Mouse (Mus musculus) neural tube, embryonic 13.5 days (tissue): ENCODE results near the gene Srrm3. TPM values are rescaled to one million over a fixed set of nuclear protein-coding genes. Genes with fewer than 3 reads are reported as not detected.

Experiments
- ATAC-seq: fragments of 200-750 bp; cut with Nextera tagmentation; 2 replicates; pipeline ENCODE4 v1.8.0; 2017; ENCODE audit warnings: low read depth, mild to moderate bottlenecking, moderate TSS enrichment, moderate library complexity
- H3K27ac ChIP-seq: fragments of 300-500 bp; sonication (generic); replicated peaks from 2 replicates; pipeline ENCODE4 v1.5.1; 2015; ENCODE audit warnings: moderate library complexity, mild to moderate bottlenecking, inconsistent platforms
- H3K27me3 ChIP-seq: fragments of 300-500 bp; sonication (generic); 2 replicates; pipeline ENCODE4 v1.6.1; 2015; ENCODE audit warnings: mild to moderate bottlenecking, inconsistent platforms
- H3K36me3 ChIP-seq: fragments of 300-500 bp; sonication (generic); 2 replicates; pipeline ENCODE4 v1.6.1; 2015; ENCODE audit warnings: mild to moderate bottlenecking, inconsistent platforms
- H3K4me1 ChIP-seq: fragments of 300-500 bp; sonication (generic); replicated peaks from 2 replicates; pipeline ENCODE4 v1.6.1; 2015; ENCODE audit warnings: inconsistent platforms
- H3K4me2 ChIP-seq: fragments of 300-500 bp; sonication (generic); 2 replicates; pipeline ENCODE4 v1.6.1; 2015; ENCODE audit warnings: inconsistent platforms, mild to moderate bottlenecking, moderate library complexity
- H3K4me3 ChIP-seq: fragments of 300-500 bp; sonication (generic); 2 replicates; pipeline ENCODE4 v1.5.1; 2015; ENCODE audit warnings: mild to moderate bottlenecking, inconsistent platforms
- H3K9ac ChIP-seq: fragments of 300-500 bp; sonication (generic); 2 replicates; pipeline ENCODE4 v1.6.1; 2015; ENCODE audit warnings: moderate library complexity, mild to moderate bottlenecking, inconsistent platforms
- H3K9me3 ChIP-seq: fragments of 300-500 bp; sonication (generic); 2 replicates; pipeline ENCODE4 v1.6.1; 2016; ENCODE audit warnings: inconsistent platforms
- WGBS: fragments of 180-500 bp; shearing (Covaris S2); methylation state at CpG from one replicate; pipeline ENCODE4 v1.1.7; 2015; 5-methylcytosine and 5-hydroxymethylcytosine counted together
- polyA plus RNA-seq: library from polyadenylated mRNA; unstranded; fragments of >200 nt; fragmentation: Nextera tagmentation; extraction: Ambion mirVana; gene quantifications from 2 replicates; pipeline ENCODE4 v1.2.1, GENCODE M21; 2015

Gene Srrm3
- polyA plus RNA-seq, 1 experiment from 2014 or later, result 85.9 TPM

GRCm38 (mm10) chr5:135852421-135852820 is 45.7 kb downstream of the Srrm3 start:
- Histone ChIP-seq H3K36me3 (peaks cover 30% of the 10 kb centered on the region), H3K27me3 (peaks cover 25% of the 10 kb centered on the region), H3K9me3 (no peaks in the 10 kb centered on the region), H3K4me1 (peaks cover 72% of the 10 kb centered on the region), H3K27ac (peak overlapping the region; percentile 97), H3K4me2 (peak overlapping the region; percentile 51), H3K4me3 (peak overlapping the region; percentile 22), H3K9ac (peak overlapping the region; percentile 64)
- ATAC-seq, result no peak
- WGBS, result 5% methylated on average over 10 of the region's 10 CpGs

- Histone ChIP-seq H3K9ac (no peak overlapping the region), H3K9me3 (no peaks in the 10 kb centered on the region), H3K4me2 (no peak overlapping the region), H3K27ac (no peak overlapping the region), H3K27me3 (peaks cover 39% of the 10 kb centered on the region), H3K4me3 (no peak overlapping the region), H3K4me1 (peaks cover 62% of the 10 kb centered on the region), H3K36me3 (peaks cover 27% of the 10 kb centered on the region)
- no peak for ATAC-seq
- WGBS, result 63% methylated on average over 7 of the region's 7 CpGs
Observed at GRCm38 (mm10) chr5:135853731-135854130, 47.0 kb downstream of the Srrm3 start.

GRCm38 (mm10) chr5:135855156-135855555 is 48.5 kb downstream of the Srrm3 start:
- H3K27ac ChIP-seq, result no peak overlapping the region
- no peak overlapping the region for H3K4me2 ChIP-seq
- 1% methylated on average over 4 of the region's 4 CpGs for WGBS
- peaks cover 48% of the 10 kb centered on the region for H3K4me1 ChIP-seq
- H3K36me3 ChIP-seq, result peaks cover 27% of the 10 kb centered on the region
- H3K9me3 ChIP-seq, result no peaks in the 10 kb centered on the region
- no peak overlapping the region for H3K4me3 ChIP-seq
- no peak overlapping the region for H3K9ac ChIP-seq
- ATAC-seq, result no peak
- peaks cover 45% of the 10 kb centered on the region for H3K27me3 ChIP-seq

GRCm38 (mm10) chr5:135866662-135867061 is 60.0 kb downstream of the Srrm3 start:
- peaks cover 25% of the 10 kb centered on the region for H3K4me1 ChIP-seq
- H3K9ac ChIP-seq, result peak overlapping the region; percentile 8; the same call in 1 of the 2 replicates
- peaks cover 64% of the 10 kb centered on the region for H3K27me3 ChIP-seq
- H3K4me3 ChIP-seq, result no peak overlapping the region
- no peak overlapping the region for H3K4me2 ChIP-seq
- no peak for ATAC-seq
- H3K9me3 ChIP-seq, result no peaks in the 10 kb centered on the region
- peaks cover 36% of the 10 kb centered on the region for H3K36me3 ChIP-seq
- no peak overlapping the region for H3K27ac ChIP-seq
- 41% methylated on average over 8 of the region's 8 CpGs for WGBS

- WGBS, result under 1% methylated on average over 64 of the region's 89 CpGs
- Histone ChIP-seq H3K9ac (peak overlapping the region; percentile 83), H3K4me3 (peak overlapping the region; percentile 45), H3K9me3 (no peaks in the 10 kb centered on the region), H3K36me3 (peaks cover 31% of the 10 kb centered on the region), H3K4me1 (peaks cover 25% of the 10 kb centered on the region), H3K4me2 (peak overlapping the region; percentile 75), H3K27me3 (peaks cover 65% of the 10 kb centered on the region), H3K27ac (peak overlapping the region; percentile 59)
- ATAC-seq, result peak; percentile 54
Observed at GRCm38 (mm10) chr5:135867637-135868593, 61.2 kb downstream of the Srrm3 start.

GRCm38 (mm10) chr5:135868653-135869052 is 62.0 kb downstream of the Srrm3 start:
- Histone ChIP-seq H3K27ac (0 out of 2 replicates have a peak overlapping the region, but pooled peaks have one; percentile 0), H3K36me3 (peaks cover 30% of the 10 kb centered on the region), H3K27me3 (peaks cover 70% of the 10 kb centered on the region), H3K4me1 (peaks cover 25% of the 10 kb centered on the region), H3K9ac (peak overlapping the region; percentile 83), H3K9me3 (no peaks in the 10 kb centered on the region), H3K4me2 (peak overlapping the region; percentile 75), H3K4me3 (peak overlapping the region; percentile 45)
- WGBS, result 3% methylated on average over 27 of the region's 27 CpGs
- peak; percentile 30 for ATAC-seq

- no peak overlapping the region for H3K27ac ChIP-seq
- WGBS, result 62% methylated on average over 14 of the region's 14 CpGs
- H3K9ac ChIP-seq, result no peak overlapping the region
- peaks cover 25% of the 10 kb centered on the region for H3K4me1 ChIP-seq
- no peak for ATAC-seq
- H3K27me3 ChIP-seq, result peaks cover 68% of the 10 kb centered on the region
- H3K4me3 ChIP-seq, result 0 out of 2 replicates have a peak overlapping the region, but pooled peaks have one; percentile 45
- H3K36me3 ChIP-seq, result peaks cover 26% of the 10 kb centered on the region
- H3K4me2 ChIP-seq, result peak overlapping the region; percentile 75
- H3K9me3 ChIP-seq, result no peaks in the 10 kb centered on the region
Observed at GRCm38 (mm10) chr5:135869661-135870423, 63.2 kb downstream of the Srrm3 start.

- Histone ChIP-seq H3K9me3 (no peaks in the 10 kb centered on the region), H3K9ac (no peak overlapping the region), H3K27me3 (peaks cover 62% of the 10 kb centered on the region), H3K27ac (no peak overlapping the region), H3K36me3 (peaks cover 20% of the 10 kb centered on the region; the same call in 1 of the 2 replicates), H3K4me1 (peaks cover 25% of the 10 kb centered on the region), H3K4me2 (no peak overlapping the region), H3K4me3 (no peak overlapping the region)
- no peak for ATAC-seq
- whole genome bisulfite sequencing, result 89% methylated on average over 5 of the region's 5 CpGs
Observed at GRCm38 (mm10) chr5:135870505-135870904, 63.8 kb downstream of the Srrm3 start.

GRCm38 (mm10) chr5:135872996-135873395 is 66.3 kb downstream of the Srrm3 start:
- H3K36me3 ChIP-seq, result peaks cover 20% of the 10 kb centered on the region; the same call in 1 of the 2 replicates
- H3K27me3 ChIP-seq, result peaks cover 51% of the 10 kb centered on the region
- peaks cover 20% of the 10 kb centered on the region for H3K4me1 ChIP-seq
- no peak for ATAC-seq
- H3K4me3 ChIP-seq, result no peak overlapping the region
- H3K9me3 ChIP-seq, result no peaks in the 10 kb centered on the region
- WGBS, result 15% methylated on average over 16 of the region's 16 CpGs
- no peak overlapping the region for H3K4me2 ChIP-seq
- 0 out of 2 replicates have a peak overlapping the region, but pooled peaks have one; percentile 26 for H3K9ac ChIP-seq
- no peak overlapping the region for H3K27ac ChIP-seq

- Histone ChIP-seq H3K4me3 (no peak overlapping the region), H3K9me3 (no peaks in the 10 kb centered on the region), H3K27ac (no peak overlapping the region), H3K4me2 (no peak overlapping the region), H3K27me3 (peaks cover 43% of the 10 kb centered on the region), H3K4me1 (peaks cover 17% of the 10 kb centered on the region), H3K9ac (no peak overlapping the region), H3K36me3 (peaks cover 20% of the 10 kb centered on the region; the same call in 1 of the 2 replicates)
- no peak for ATAC-seq
- 61% methylated on average over 9 of the region's 9 CpGs for WGBS
Observed at GRCm38 (mm10) chr5:135873753-135874152, 67.1 kb downstream of the Srrm3 start.

GRCm38 (mm10) chr5:135877180-135877579 is 70.5 kb downstream of the Srrm3 start:
- H3K9ac ChIP-seq, result peak overlapping the region; percentile 65
- peaks cover 11% of the 10 kb centered on the region for H3K27me3 ChIP-seq
- no peaks in the 10 kb centered on the region for H3K36me3 ChIP-seq
- 0 out of 2 replicates have a peak, but pooled peaks have one; percentile 28 for ATAC-seq
- H3K4me2 ChIP-seq, result peak overlapping the region; percentile 57
- WGBS, result 25% methylated on average over 8 of the region's 8 CpGs
- H3K4me3 ChIP-seq, result 0 out of 2 replicates have a peak overlapping the region, but pooled peaks have one; percentile 34
- 0 out of 2 replicates have a peak overlapping the region, but pooled peaks have one; percentile 56 for H3K27ac ChIP-seq
- H3K4me1 ChIP-seq, result peaks cover 24% of the 10 kb centered on the region
- H3K9me3 ChIP-seq, result no peaks in the 10 kb centered on the region
